Mouse (Mus musculus) midbrain, embryonic 16.5 days (tissue): ENCODE data around the gene Gpr152. TPM values are rescaled to one million over a fixed set of nuclear protein-coding genes. Genes with fewer than 3 reads are reported as not detected.
A peak's percentile ranks its signal among the peaks of the same experiment; 100 is the strongest.

Source experiments
- ATAC-seq: fragments of 200-750 bp; cut with Nextera tagmentation; 2 replicates; pipeline ENCODE4 v1.8.0; 2017; ENCODE audit warnings: moderate TSS enrichment
- H3K27ac ChIP-seq: fragments of 300-500 bp; sonication (generic); 2 replicates; pipeline ENCODE4 v1.5.1; 2014; ENCODE audit warnings: mild to moderate bottlenecking, low read length, mixed read lengths
- H3K27me3 ChIP-seq: fragments of 300-500 bp; sonication (generic); 2 replicates; pipeline ENCODE4 v1.6.1; 2014; ENCODE audit warnings: low read depth, low read length, mixed read lengths; ENCODE audit not compliant: control insufficient read depth, insufficient read depth
- H3K36me3 ChIP-seq: fragments of 300-500 bp; sonication (generic); 2 replicates; pipeline ENCODE4 v1.6.1; 2014; ENCODE audit warnings: mild to moderate bottlenecking, low read length, moderate library complexity, mixed read lengths; ENCODE audit not compliant: control insufficient read depth, insufficient read depth
- H3K4me1 ChIP-seq: fragments of 300-500 bp; sonication (generic); 2 replicates; pipeline ENCODE4 v1.6.1; 2014; ENCODE audit warnings: mild to moderate bottlenecking, low read length, mixed read lengths; ENCODE audit not compliant: control insufficient read depth, insufficient read depth
- H3K4me2 ChIP-seq: fragments of 300-500 bp; sonication (generic); 2 replicates; pipeline ENCODE4 v1.6.1; 2014; ENCODE audit warnings: mild to moderate bottlenecking, low read length, mixed read lengths
- H3K4me3 ChIP-seq: fragments of 300-500 bp; sonication (generic); 2 replicates; pipeline ENCODE4 v1.5.1; 2014; ENCODE audit warnings: low read depth, mild to moderate bottlenecking, low read length, moderate library complexity, mixed read lengths
- H3K9ac ChIP-seq: fragments of 300-500 bp; sonication (generic); 2 replicates; pipeline ENCODE4 v1.6.1; 2014; ENCODE audit warnings: low read depth, low read length, mixed read lengths
- H3K9me3 ChIP-seq: fragments of 300-500 bp; sonication (generic); replicated peaks from 2 replicates; pipeline ENCODE4 v1.6.1; 2014; ENCODE audit warnings: mild to moderate bottlenecking, low read length, mixed read lengths; ENCODE audit not compliant: control insufficient read depth, poor library complexity, severe bottlenecking
- whole genome bisulfite sequencing: fragments of 180-500 bp; shearing (Covaris S2); extraction: QIAGEN DNeasy Blood & Tissue Kit; methylation state at CpG from one replicate; pipeline ENCODE4 v1.1.7; 2014; 5-methylcytosine and 5-hydroxymethylcytosine counted together
- polyA plus RNA-seq: library from polyadenylated mRNA; unstranded; fragments of >200 nt; fragmentation: Nextera tagmentation; extraction: Ambion mirVana; gene quantifications from 2 replicates; pipeline ENCODE4 v1.2.1, GENCODE M21; 2015

The Gpr152 gene
- polyA plus RNA-seq, 1 experiment from 2014 or later = 0.09 TPM

GRCm38 (mm10) chr19:4144550-4145498, 5.2 kb downstream of the Gpr152 start:
- Histone ChIP-seq H3K36me3 (no peaks in the 10 kb centered on the region), H3K9ac (no peak overlapping the region)

GRCm38 (mm10) chr19:4145936-4146335, 6.3 kb downstream of the Gpr152 start:
- Histone ChIP-seq H3K4me3 (no peak overlapping the region), H3K4me2 (no peak overlapping the region), H3K36me3 (peaks cover 2% of the 10 kb centered on the region; the same call in 1 of the 2 replicates), H3K27me3 (no peaks in the 10 kb centered on the region), H3K27ac (no peak overlapping the region), H3K9me3 (no peaks in the 10 kb centered on the region), H3K9ac (no peak overlapping the region), H3K4me1 (peaks cover 15% of the 10 kb centered on the region)
- WGBS = 82% methylated on average over 5 of the region's 5 CpGs
- ATAC-seq = no peak

More at GRCm38 (mm10) chr19:4144550-4145498, 5.2 kb downstream of the Gpr152 start:
- H3K4me1 ChIP-seq = peaks cover 15% of the 10 kb centered on the region
- H3K27me3 ChIP-seq = no peaks in the 10 kb centered on the region
- 86% methylated on average over 16 of the region's 16 CpGs for WGBS
- no peak for ATAC-seq
- H3K4me2 ChIP-seq = no peak overlapping the region
- no peak overlapping the region for H3K4me3 ChIP-seq
- no peaks in the 10 kb centered on the region for H3K9me3 ChIP-seq
- H3K27ac ChIP-seq = no peak overlapping the region

GRCm38 (mm10) chr19:4146366-4147021, 6.9 kb downstream of the Gpr152 start:
- Histone ChIP-seq H3K36me3 (peaks cover 2% of the 10 kb centered on the region; the same call in 1 of the 2 replicates), H3K4me2 (no peak overlapping the region), H3K9me3 (no peaks in the 10 kb centered on the region), H3K27me3 (no peaks in the 10 kb centered on the region), H3K4me3 (no peak overlapping the region), H3K27ac (no peak overlapping the region), H3K4me1 (peaks cover 15% of the 10 kb centered on the region), H3K9ac (no peak overlapping the region)
- 63% methylated on average over 12 of the region's 12 CpGs for WGBS
- ATAC-seq = no peak

GRCm38 (mm10) chr19:4147022-4147405, 7.4 kb downstream of the Gpr152 start:
- no peak overlapping the region for H3K4me2 ChIP-seq
- H3K27ac ChIP-seq = no peak overlapping the region
- no peaks in the 10 kb centered on the region for H3K9me3 ChIP-seq
- no peak for ATAC-seq
- H3K9ac ChIP-seq = no peak overlapping the region
- H3K4me3 ChIP-seq = no peak overlapping the region
- WGBS = 30% methylated on average over 3 of the region's 3 CpGs
- no peaks in the 10 kb centered on the region for H3K27me3 ChIP-seq
- H3K4me1 ChIP-seq = peaks cover 15% of the 10 kb centered on the region
- H3K36me3 ChIP-seq = peaks cover 2% of the 10 kb centered on the region; the same call in 1 of the 2 replicates

GRCm38 (mm10) chr19:4147782-4148490, 8.3 kb downstream of the Gpr152 start:
- peaks cover 2% of the 10 kb centered on the region; the same call in 1 of the 2 replicates for H3K36me3 ChIP-seq
- peak; percentile 6 for ATAC-seq
- no peaks in the 10 kb centered on the region for H3K27me3 ChIP-seq
- 29% methylated on average over 9 of the region's 9 CpGs for whole genome bisulfite sequencing
- H3K4me2 ChIP-seq = peak overlapping the region; percentile 96
- no peaks in the 10 kb centered on the region for H3K9me3 ChIP-seq
- H3K4me3 ChIP-seq = peak overlapping the region; percentile 92
- H3K27ac ChIP-seq = peak overlapping the region; percentile 72
- H3K4me1 ChIP-seq = peaks cover 15% of the 10 kb centered on the region
- peak overlapping the region; percentile 96 for H3K9ac ChIP-seq

GRCm38 (mm10) chr19:4148491-4148806, 8.9 kb downstream of the Gpr152 start, which contains the start of gene Coro1b:
Gene Coro1b, plus strand, starts transcription at chr19:4148619.
- peaks cover 15% of the 10 kb centered on the region for H3K4me1 ChIP-seq
- peak within 1 kb of the TSS; percentile 72 for H3K27ac ChIP-seq
- H3K27me3 ChIP-seq = no peaks in the 10 kb centered on the region
- peak within 1 kb of the TSS; percentile 92 for H3K4me3 ChIP-seq
- H3K9ac ChIP-seq = peak within 1 kb of the TSS; percentile 96
- ATAC-seq = peak; percentile 93
- H3K9me3 ChIP-seq = no peaks in the 10 kb centered on the region
- peaks cover 2% of the 10 kb centered on the region; the same call in 1 of the 2 replicates for H3K36me3 ChIP-seq
- peak within 1 kb of the TSS; percentile 96 for H3K4me2 ChIP-seq
- WGBS = under 1% methylated on average over 32 of the region's 33 CpGs

GRCm38 (mm10) chr19:4148819-4149218, 9.2 kb downstream of the Gpr152 start:
- peak; percentile 46 for ATAC-seq
- peak overlapping the region; percentile 96 for H3K9ac ChIP-seq
- H3K4me3 ChIP-seq = peak overlapping the region; percentile 92
- peaks cover 2% of the 10 kb centered on the region; the same call in 1 of the 2 replicates for H3K36me3 ChIP-seq
- H3K9me3 ChIP-seq = no peaks in the 10 kb centered on the region
- H3K4me2 ChIP-seq = peak overlapping the region; percentile 96
- no peaks in the 10 kb centered on the region for H3K27me3 ChIP-seq
- peak overlapping the region; percentile 72 for H3K27ac ChIP-seq
- H3K4me1 ChIP-seq = peaks cover 15% of the 10 kb centered on the region
- WGBS = 2% methylated on average over 7 of the region's 8 CpGs

- no peaks in the 10 kb centered on the region for H3K27me3 ChIP-seq
- WGBS = 89% methylated on average over 11 of the region's 11 CpGs
- H3K27ac ChIP-seq = no peak overlapping the region
- peak overlapping the region; percentile 96 for H3K4me2 ChIP-seq
- H3K9me3 ChIP-seq = no peaks in the 10 kb centered on the region
- peaks cover 2% of the 10 kb centered on the region; the same call in 1 of the 2 replicates for H3K36me3 ChIP-seq
- ATAC-seq = no peak
- H3K4me3 ChIP-seq = peak overlapping the region; percentile 92
- peak overlapping the region; percentile 96 for H3K9ac ChIP-seq
- peaks cover 15% of the 10 kb centered on the region for H3K4me1 ChIP-seq
These were observed 9.7 kb downstream of the Gpr152 start for GRCm38 (mm10) chr19:4149283-4149682.
